Mouse (Mus musculus): ENCODE measurements at regions not wholly inside any gene's neighbourhood (a gene's known extent, or its start where the extent isn't known, plus 50 kb on each side); places are given as distances from the start of the nearest gene placed in this dataset. TPM values are rescaled to one million over a fixed set of nuclear protein-coding genes. Genes with fewer than 3 reads are reported as not detected.

- Histone ChIP-seq H3K4me1 (replicated peaks; ENCODE audit: control insufficient read depth, insufficient read depth, low read length) (no peaks in the 10 kb centered on the region), H3K4me3 (replicated peaks; ENCODE audit: low read length) (no peak overlapping the region), H3K27ac (no peak overlapping the region), H3K36me3 (replicated peaks; ENCODE audit: control insufficient read depth, insufficient read depth) (no peaks in the 10 kb centered on the region), H3K4me2 (replicated peaks) (no peak overlapping the region), H3K9ac (no peak overlapping the region), H3K9me3 (ENCODE audit: control insufficient read depth, low read length) (no peaks in the 10 kb centered on the region), H3K27me3 (ENCODE audit: control insufficient read depth, insufficient read depth, low read length) (no peaks in the 10 kb centered on the region)
- no peak for DNase-seq (ENCODE audit: low spot score)
- ATAC-seq (ENCODE audit: low FRiP score), result no peak
- 70% methylated on average over 7 of the region's 7 CpGs for WGBS
Observed at GRCm38 (mm10) chr10:46373715-46374475, 796.3 kb downstream of the Hace1 start.

GRCm38 (mm10) chr10:46374646-46375045, 797.0 kb downstream of the Hace1 start:
- no peaks in the 10 kb centered on the region for H3K27me3 ChIP-seq (ENCODE audit: control insufficient read depth, insufficient read depth, low read length)
- WGBS, result 91% methylated on average over 3 of the region's 3 CpGs

DNA sequence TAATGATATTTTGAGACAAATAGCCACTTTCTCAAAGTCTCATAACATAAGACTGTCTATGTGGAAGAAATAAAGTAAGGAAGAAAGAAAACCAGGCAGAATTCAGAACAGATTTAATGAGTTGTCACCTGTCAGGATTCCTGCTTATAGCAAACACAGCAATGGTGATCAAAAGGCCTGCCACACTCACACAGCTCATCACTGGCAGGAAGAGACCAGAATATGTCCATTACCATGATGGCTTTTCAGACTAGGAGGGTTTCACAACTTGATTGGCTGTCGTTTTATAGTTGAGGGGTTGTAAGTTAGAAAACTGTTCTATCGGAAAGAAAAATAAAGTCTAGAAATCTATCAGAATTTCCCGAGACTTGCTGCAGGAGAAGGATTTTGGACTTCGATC, 819.5 kb downstream of the Hace1 start:
- DNase-seq (ENCODE audit: low spot score) (no peak), ATAC-seq (ENCODE audit: low FRiP score) (no peak)
- H3K36me3 ChIP-seq (replicated peaks; ENCODE audit: control insufficient read depth, insufficient read depth), result no peaks in the 10 kb centered on the region
- H3K9ac ChIP-seq, result no peak overlapping the region
- 87% methylated on average over 4 of the region's 4 CpGs for WGBS
- H3K4me3 ChIP-seq (replicated peaks; ENCODE audit: low read length), result no peak overlapping the region
- no peak overlapping the region for H3K4me2 ChIP-seq (replicated peaks)
- H3K27ac ChIP-seq, result no peak overlapping the region
- H3K4me1 ChIP-seq (replicated peaks; ENCODE audit: control insufficient read depth, insufficient read depth, low read length), result no peaks in the 10 kb centered on the region
- H3K27me3 ChIP-seq (ENCODE audit: control insufficient read depth, insufficient read depth, low read length), result no peaks in the 10 kb centered on the region
- no peaks in the 10 kb centered on the region for H3K9me3 ChIP-seq (ENCODE audit: control insufficient read depth, low read length)

More at GRCm38 (mm10) chr10:46374646-46375045, 797.0 kb downstream of the Hace1 start:
- no peaks in the 10 kb centered on the region for H3K4me1 ChIP-seq (replicated peaks; ENCODE audit: control insufficient read depth, insufficient read depth, low read length)
- DNase-seq (ENCODE audit: low spot score), result no peak
- no peak overlapping the region for H3K9ac ChIP-seq
- no peak overlapping the region for H3K4me2 ChIP-seq (replicated peaks)
- H3K9me3 ChIP-seq (ENCODE audit: control insufficient read depth, low read length), result no peaks in the 10 kb centered on the region
- H3K4me3 ChIP-seq (replicated peaks; ENCODE audit: low read length), result no peak overlapping the region
- no peak overlapping the region for H3K27ac ChIP-seq
- no peaks in the 10 kb centered on the region for H3K36me3 ChIP-seq (replicated peaks; ENCODE audit: control insufficient read depth, insufficient read depth)
- no peak for ATAC-seq (ENCODE audit: low FRiP score)

GRCm38 (mm10) chr10:46403883-46404282, 826.3 kb downstream of the Hace1 start:
- WGBS, result 61% methylated on average over 2 of the region's 2 CpGs
- H3K27ac ChIP-seq, result no peak overlapping the region
- no peaks in the 10 kb centered on the region for H3K9me3 ChIP-seq (ENCODE audit: control insufficient read depth, low read length)
- H3K9ac ChIP-seq, result no peak overlapping the region
- ATAC-seq (ENCODE audit: low FRiP score), result no peak
- no peaks in the 10 kb centered on the region for H3K4me1 ChIP-seq (replicated peaks; ENCODE audit: control insufficient read depth, insufficient read depth, low read length)
- no peak overlapping the region for H3K4me2 ChIP-seq (replicated peaks)
- no peak overlapping the region for H3K4me3 ChIP-seq (replicated peaks; ENCODE audit: low read length)
- H3K27me3 ChIP-seq (ENCODE audit: control insufficient read depth, insufficient read depth, low read length), result no peaks in the 10 kb centered on the region
- H3K36me3 ChIP-seq (replicated peaks; ENCODE audit: control insufficient read depth, insufficient read depth), result no peaks in the 10 kb centered on the region
- DNase-seq (ENCODE audit: low spot score), result no peak

Small RNA genes lying in the stretch of these regions (microRNA-seq; reads per million reads assigned to microRNA genes)
- gene Gm27410, result not detected
